Mouse (Mus musculus) heart, embryonic 15.5 days (tissue): ENCODE measurements around the gene Daam1. TPM values are rescaled to one million over a fixed set of nuclear protein-coding genes. Genes with fewer than 3 reads are reported as not detected.

Experiments
- ATAC-seq: fragments of 200-750 bp; cut with Nextera tagmentation; replicated peaks from 2 replicates; pipeline ENCODE4 v1.8.0; 2017; ENCODE audit warnings: low read depth, moderate TSS enrichment; ENCODE audit not compliant: insufficient number of reproducible peaks, insufficient read depth, low FRiP score
- H3K27ac ChIP-seq: fragments of 300-500 bp; sonication (generic); 2 replicates; pipeline ENCODE4 v1.5.1; 2015; ENCODE audit warnings: mild to moderate bottlenecking, inconsistent platforms
- H3K27me3 ChIP-seq: fragments of 300-500 bp; sonication (generic); 2 replicates; pipeline ENCODE4 v1.6.1; 2015; ENCODE audit warnings: inconsistent platforms
- H3K36me3 ChIP-seq: fragments of 300-500 bp; sonication (generic); 2 replicates; pipeline ENCODE4 v1.6.1; 2015; ENCODE audit warnings: mild to moderate bottlenecking, inconsistent platforms
- H3K4me1 ChIP-seq: fragments of 300-500 bp; sonication (generic); replicated peaks from 2 replicates; pipeline ENCODE4 v1.6.1; 2015; ENCODE audit warnings: inconsistent platforms
- H3K4me2 ChIP-seq: fragments of 300-500 bp; sonication (generic); 2 replicates; pipeline ENCODE4 v1.6.1; 2015; ENCODE audit warnings: inconsistent platforms, mild to moderate bottlenecking, moderate library complexity
- H3K4me3 ChIP-seq: fragments of 300-500 bp; sonication (generic); 2 replicates; pipeline ENCODE4 v1.5.1; 2015; ENCODE audit warnings: mild to moderate bottlenecking, inconsistent platforms
- H3K9ac ChIP-seq: fragments of 300-500 bp; sonication (generic); 2 replicates; pipeline ENCODE4 v1.6.1; 2015; ENCODE audit warnings: mild to moderate bottlenecking, inconsistent platforms
- H3K9me3 ChIP-seq: fragments of 300-500 bp; sonication (generic); replicated peaks from 2 replicates; pipeline ENCODE4 v1.6.1; 2016; ENCODE audit warnings: inconsistent platforms
- WGBS: fragments of 180-500 bp; shearing (Covaris S2); methylation state at CpG from one replicate; pipeline ENCODE4 v1.1.7; 2015; ENCODE audit warnings: mixed read lengths; 5-methylcytosine and 5-hydroxymethylcytosine counted together
- polyA plus RNA-seq: library from polyadenylated mRNA; unstranded; fragments of >200 nt; fragmentation: Nextera tagmentation; extraction: Ambion mirVana; gene quantifications from 2 replicates; pipeline ENCODE4 v1.2.1, GENCODE M21; 2015

Daam1 gene
- polyA plus RNA-seq, 1 experiment from 2014 or later: 20.9 TPM

DNA sequence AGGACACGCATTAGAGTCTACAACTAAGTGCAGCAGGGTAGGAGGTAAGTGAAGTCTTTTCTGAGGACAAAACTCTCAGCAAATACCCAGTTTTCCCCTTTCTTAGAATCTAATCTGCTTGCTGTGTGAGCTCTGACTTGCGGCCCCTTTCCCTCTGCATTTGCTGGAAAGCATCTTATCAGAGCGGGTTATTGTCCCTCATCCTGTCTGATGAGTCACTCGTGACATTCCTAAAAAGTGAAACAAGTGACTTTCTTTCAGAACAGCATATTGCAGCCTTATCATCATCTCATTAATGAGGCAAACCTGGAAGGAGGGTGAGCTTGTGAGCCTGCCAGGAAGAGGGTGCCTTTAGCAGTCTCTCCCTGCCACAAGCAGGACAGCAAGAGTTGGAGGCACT is 68.7 kb downstream of the Daam1 start:
- H3K36me3 ChIP-seq: peaks cover 17% of the 10 kb centered on the region; the same call in 1 of the 2 replicates
- H3K4me3 ChIP-seq: no peak overlapping the region
- H3K27me3 ChIP-seq: no peaks in the 10 kb centered on the region
- H3K4me1 ChIP-seq: peaks cover 50% of the 10 kb centered on the region
- H3K9me3 ChIP-seq: no peaks in the 10 kb centered on the region
- no peak overlapping the region for H3K9ac ChIP-seq
- H3K27ac ChIP-seq: peak overlapping the region; percentile 50
- 35% methylated on average over 4 of the region's 4 CpGs for WGBS
- no peak overlapping the region for H3K4me2 ChIP-seq
- ATAC-seq: no peak

DNA sequence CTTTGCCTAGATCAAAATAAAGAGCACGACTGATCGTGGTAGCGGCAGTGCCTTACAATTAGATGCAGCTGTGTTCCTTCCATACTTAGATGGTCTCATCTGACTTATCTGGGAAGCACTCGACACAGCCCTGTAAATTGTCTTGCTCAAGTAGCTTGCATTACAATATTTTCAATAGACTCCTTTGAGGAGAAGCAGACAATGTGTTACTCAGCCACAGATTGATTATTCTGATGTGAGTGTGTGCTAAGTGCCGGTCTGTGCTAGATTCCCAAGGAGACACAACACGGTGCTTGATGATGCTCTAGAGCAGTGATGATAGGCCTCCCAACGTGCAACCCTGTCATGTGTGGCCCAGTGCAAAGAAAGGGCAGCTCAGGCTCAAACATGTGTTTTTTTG is 70.3 kb downstream of the Daam1 start:
- Histone ChIP-seq H3K4me1 (peaks cover 61% of the 10 kb centered on the region), H3K27ac (no peak overlapping the region), H3K4me3 (no peak overlapping the region), H3K27me3 (no peaks in the 10 kb centered on the region), H3K9me3 (no peaks in the 10 kb centered on the region), H3K9ac (no peak overlapping the region), H3K4me2 (no peak overlapping the region), H3K36me3 (peaks cover 14% of the 10 kb centered on the region; the same call in 1 of the 2 replicates)
- 50% methylated on average over 7 of the region's 7 CpGs for WGBS
- no peak for ATAC-seq

DNA sequence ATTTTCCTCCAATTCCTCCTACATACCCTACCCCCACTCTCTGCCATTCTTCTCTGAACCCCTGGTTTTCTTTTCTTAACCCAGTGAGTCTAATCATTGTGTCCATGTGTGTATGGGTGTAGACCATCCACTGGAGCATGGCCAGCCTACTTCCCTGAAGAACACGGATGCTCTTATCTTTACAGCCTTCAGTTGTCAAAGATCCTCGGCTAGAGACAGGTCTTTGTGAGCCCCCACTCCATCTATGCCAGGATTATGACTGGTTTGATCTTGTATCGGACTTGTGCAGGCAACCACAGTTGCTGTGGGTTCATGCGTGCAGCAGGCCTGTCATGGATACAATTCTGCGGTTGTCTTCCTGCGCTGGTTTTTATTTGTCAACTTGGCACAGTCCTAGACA is 71.0 kb downstream of the Daam1 start:
- no peak for ATAC-seq
- Histone ChIP-seq H3K27ac (no peak overlapping the region), H3K9ac (no peak overlapping the region), H3K4me3 (no peak overlapping the region), H3K4me1 (peaks cover 61% of the 10 kb centered on the region), H3K27me3 (no peaks in the 10 kb centered on the region), H3K36me3 (peaks cover 10% of the 10 kb centered on the region; the same call in 1 of the 2 replicates), H3K4me2 (no peak overlapping the region), H3K9me3 (no peaks in the 10 kb centered on the region)
- WGBS: 79% methylated on average over 6 of the region's 6 CpGs

DNA sequence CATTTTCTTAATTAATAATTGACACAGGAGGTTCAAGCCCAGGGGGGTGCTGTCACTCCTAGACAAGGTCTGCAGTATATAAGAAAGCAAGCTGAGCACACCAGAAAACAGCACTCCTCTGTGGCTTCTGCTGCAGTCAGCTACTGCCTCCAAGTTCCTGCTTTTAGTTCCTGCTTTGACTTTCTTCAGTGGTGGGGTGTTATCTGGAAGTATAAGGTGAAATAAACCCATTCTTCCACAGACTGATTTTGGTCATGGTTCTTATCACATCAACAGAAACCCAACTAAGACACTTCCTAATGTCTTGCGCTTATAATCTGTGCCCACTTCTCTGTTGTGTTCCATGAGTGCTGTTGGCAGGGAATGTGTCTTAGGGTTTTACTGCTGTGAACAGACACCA is 71.4 kb downstream of the Daam1 start:
- ATAC-seq: no peak
- 98% methylated on average over 1 of the region's 1 CpGs for WGBS
- H3K4me1 ChIP-seq: peaks cover 61% of the 10 kb centered on the region

DNA sequence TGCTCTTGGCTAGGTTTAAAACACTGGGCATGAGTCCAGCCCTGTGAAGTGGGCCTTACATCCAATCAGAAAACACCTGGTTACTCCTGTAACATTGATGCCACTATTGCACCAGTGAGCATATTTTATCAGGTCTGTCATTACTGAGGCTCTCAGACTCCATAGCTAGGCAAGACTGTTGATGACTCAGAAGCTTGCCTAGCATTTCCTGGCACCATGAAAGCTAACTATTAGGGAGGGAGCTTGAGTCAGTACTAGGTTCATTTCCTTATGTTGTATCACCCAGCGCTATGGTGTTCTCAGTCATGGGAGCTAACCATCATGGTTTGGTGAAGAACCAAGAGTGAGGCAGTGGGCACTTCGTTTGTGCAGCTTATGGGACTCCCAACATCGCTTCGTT is 72.3 kb downstream of the Daam1 start:
- H3K9me3 ChIP-seq: no peaks in the 10 kb centered on the region
- peaks cover 10% of the 10 kb centered on the region; the same call in 1 of the 2 replicates for H3K36me3 ChIP-seq
- WGBS: 95% methylated on average over 4 of the region's 4 CpGs
- no peak overlapping the region for H3K27ac ChIP-seq
- H3K4me3 ChIP-seq: no peak overlapping the region
- H3K4me2 ChIP-seq: no peak overlapping the region
- no peaks in the 10 kb centered on the region for H3K27me3 ChIP-seq
- peaks cover 65% of the 10 kb centered on the region for H3K4me1 ChIP-seq
- no peak overlapping the region for H3K9ac ChIP-seq
- no peak for ATAC-seq

More for the DNA sequence above, 71.4 kb downstream of the Daam1 start:
- Histone ChIP-seq H3K4me3 (no peak overlapping the region), H3K4me2 (no peak overlapping the region), H3K9me3 (no peaks in the 10 kb centered on the region), H3K27ac (no peak overlapping the region), H3K9ac (no peak overlapping the region), H3K36me3 (peaks cover 10% of the 10 kb centered on the region; the same call in 1 of the 2 replicates), H3K27me3 (no peaks in the 10 kb centered on the region)

DNA sequence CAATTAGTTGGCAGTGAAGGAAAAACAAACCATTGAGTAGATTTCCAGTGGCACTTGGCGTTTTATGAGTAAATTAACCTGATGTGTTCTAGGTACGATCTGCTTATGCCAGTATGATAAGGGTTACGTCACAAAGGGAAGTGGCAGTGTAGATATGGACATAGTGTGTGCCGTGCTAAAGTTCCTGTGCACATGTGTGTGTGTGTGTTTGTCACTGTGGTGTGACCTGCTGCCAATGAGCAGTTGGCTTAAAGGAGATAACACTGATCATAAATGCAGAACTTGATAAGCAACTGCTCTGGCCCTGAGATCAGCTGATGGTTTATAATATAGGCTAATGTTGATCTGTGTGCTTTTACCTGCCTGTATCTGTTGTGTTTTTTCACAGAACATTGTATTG is 73.4 kb downstream of the Daam1 start:
- WGBS: 51% methylated on average over 4 of the region's 4 CpGs
- no peaks in the 10 kb centered on the region for H3K9me3 ChIP-seq
- peaks cover 57% of the 10 kb centered on the region for H3K4me1 ChIP-seq
- no peak for ATAC-seq
- H3K27me3 ChIP-seq: no peaks in the 10 kb centered on the region
- H3K4me2 ChIP-seq: no peak overlapping the region
- H3K36me3 ChIP-seq: peaks cover 10% of the 10 kb centered on the region; the same call in 1 of the 2 replicates
- no peak overlapping the region for H3K9ac ChIP-seq
- H3K27ac ChIP-seq: peak overlapping the region; percentile 73
- H3K4me3 ChIP-seq: no peak overlapping the region

DNA sequence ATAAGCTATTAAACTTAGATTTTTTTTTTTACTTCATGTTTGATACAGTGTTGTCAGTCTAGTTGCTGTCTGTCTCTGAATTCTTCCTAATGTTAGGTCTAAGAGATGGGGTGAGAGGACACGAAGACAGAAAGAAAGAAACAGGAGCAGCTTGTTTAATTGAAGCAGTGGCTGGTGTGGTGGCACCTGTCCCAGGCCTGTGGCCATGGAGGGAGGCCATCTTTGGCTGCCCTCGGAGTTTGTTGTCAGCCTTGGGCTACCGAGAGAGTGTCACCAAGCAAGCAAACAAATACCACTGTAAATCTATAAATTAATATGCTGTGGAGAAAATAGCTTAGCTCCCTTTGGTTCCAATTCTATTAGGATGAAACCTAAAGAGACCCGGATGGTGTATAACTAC is 74.0 kb downstream of the Daam1 start:
- no peak overlapping the region for H3K4me2 ChIP-seq
- no peaks in the 10 kb centered on the region for H3K27me3 ChIP-seq
- H3K4me3 ChIP-seq: no peak overlapping the region
- peaks cover 10% of the 10 kb centered on the region; the same call in 1 of the 2 replicates for H3K36me3 ChIP-seq
- H3K9me3 ChIP-seq: no peaks in the 10 kb centered on the region
- H3K4me1 ChIP-seq: peaks cover 54% of the 10 kb centered on the region
- no peak for ATAC-seq
- H3K27ac ChIP-seq: peak overlapping the region; percentile 73
- whole genome bisulfite sequencing: 76% methylated on average over 4 of the region's 4 CpGs
- H3K9ac ChIP-seq: no peak overlapping the region

DNA sequence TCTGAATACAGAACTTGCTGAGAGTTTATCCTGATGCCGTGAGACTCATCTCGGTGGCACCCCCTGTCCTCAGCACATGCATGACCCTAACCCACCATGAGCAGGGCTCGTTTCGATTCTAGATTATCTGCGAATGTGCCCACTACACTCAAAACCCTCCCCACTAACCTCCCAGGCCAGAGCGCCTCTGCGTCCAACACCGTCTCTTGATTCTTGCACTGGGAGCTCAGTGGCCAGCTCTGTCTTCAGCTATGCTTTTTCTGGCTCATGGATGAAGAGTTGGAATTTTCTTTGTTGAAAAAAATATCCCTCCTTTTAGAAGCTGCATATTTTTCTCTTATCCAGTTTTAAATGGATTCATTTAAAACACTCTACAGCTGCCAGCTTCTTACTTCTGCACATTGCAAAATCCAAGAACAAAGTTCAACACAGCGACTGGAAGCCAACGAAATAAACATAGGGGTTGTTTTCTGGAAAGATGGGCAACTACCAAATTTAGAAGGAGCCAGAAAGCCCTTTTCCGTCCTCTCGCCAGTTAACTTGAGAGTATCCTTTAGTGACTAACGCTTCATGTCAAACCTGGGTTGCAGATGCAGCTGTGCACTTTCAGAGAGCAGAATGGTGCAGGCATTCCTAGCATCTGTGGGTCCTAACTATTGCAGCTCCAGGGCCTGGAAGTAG is 74.9 kb downstream of the Daam1 start:
- Histone ChIP-seq H3K9ac (no peak overlapping the region), H3K36me3 (peaks cover 10% of the 10 kb centered on the region; the same call in 1 of the 2 replicates), H3K9me3 (no peaks in the 10 kb centered on the region), H3K27ac (peak overlapping the region; percentile 73), H3K4me2 (no peak overlapping the region), H3K27me3 (no peaks in the 10 kb centered on the region), H3K4me3 (no peak overlapping the region), H3K4me1 (peaks cover 62% of the 10 kb centered on the region)
- WGBS: 65% methylated on average over 13 of the region's 13 CpGs
- ATAC-seq: no peak

DNA sequence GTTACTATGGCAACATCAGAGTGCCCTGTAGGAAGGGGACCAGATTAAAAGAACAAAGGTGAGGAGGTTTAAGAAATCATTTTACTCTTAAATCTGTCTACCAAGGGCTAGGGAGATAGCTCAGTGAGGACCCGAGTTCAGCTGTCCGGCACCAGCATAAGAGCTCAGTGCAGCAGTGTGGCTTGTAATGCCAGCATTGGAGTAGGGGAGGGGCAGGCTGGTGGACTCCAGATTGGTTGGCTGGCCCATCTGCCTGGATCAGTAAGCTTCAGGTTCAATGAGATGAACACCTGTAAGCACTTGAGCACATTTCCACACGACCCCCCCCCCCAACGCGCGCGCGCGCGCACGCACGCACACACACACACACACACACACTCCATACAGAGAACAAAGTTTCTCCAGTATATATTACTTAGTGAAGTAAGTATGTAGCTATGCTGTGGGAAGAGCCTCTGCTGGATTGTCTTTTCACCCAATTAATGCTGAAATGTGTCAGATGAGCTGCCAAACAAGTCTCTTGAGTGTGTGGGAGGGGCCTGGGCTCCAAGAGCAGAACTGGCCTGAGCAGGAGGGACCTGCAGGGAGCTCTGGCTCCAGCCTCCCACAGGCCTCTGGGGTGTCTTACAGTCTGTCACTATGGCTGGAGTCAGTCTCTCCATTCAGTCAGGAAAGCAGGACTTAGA is 75.8 kb downstream of the Daam1 start:
- Histone ChIP-seq H3K9ac (0 out of 2 replicates have a peak overlapping the region, but pooled peaks have one; percentile 3), H3K4me3 (no peak overlapping the region), H3K9me3 (no peaks in the 10 kb centered on the region), H3K4me2 (no peak overlapping the region), H3K27ac (peak overlapping the region; percentile 73), H3K4me1 (peaks cover 60% of the 10 kb centered on the region), H3K36me3 (peaks cover 10% of the 10 kb centered on the region; the same call in 1 of the 2 replicates), H3K27me3 (no peaks in the 10 kb centered on the region)
- peak; percentile 76 for ATAC-seq
- 78% methylated on average over 12 of the region's 12 CpGs for WGBS

DNA sequence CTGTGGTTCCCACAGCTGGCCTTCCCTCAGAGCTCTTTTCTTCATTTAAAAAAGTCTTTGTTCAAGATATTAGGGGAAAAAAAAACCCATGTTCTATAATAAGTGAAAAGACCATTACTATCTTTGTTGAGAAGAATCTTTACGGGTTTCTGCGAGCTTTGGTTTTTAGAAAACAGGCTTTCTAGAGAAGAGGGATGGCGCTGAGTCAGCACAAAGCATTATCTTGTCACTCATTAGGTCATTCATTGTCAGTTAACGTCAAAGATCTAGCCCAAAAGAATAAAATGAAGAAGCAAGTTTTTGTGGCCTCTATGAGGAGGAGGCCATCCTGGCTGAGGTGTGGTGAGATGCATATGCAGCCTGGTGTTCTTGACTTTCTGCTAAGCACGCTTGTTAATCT is 78.1 kb downstream of the Daam1 start:
- WGBS: 87% methylated on average over 5 of the region's 5 CpGs
- no peak for ATAC-seq

DNA sequence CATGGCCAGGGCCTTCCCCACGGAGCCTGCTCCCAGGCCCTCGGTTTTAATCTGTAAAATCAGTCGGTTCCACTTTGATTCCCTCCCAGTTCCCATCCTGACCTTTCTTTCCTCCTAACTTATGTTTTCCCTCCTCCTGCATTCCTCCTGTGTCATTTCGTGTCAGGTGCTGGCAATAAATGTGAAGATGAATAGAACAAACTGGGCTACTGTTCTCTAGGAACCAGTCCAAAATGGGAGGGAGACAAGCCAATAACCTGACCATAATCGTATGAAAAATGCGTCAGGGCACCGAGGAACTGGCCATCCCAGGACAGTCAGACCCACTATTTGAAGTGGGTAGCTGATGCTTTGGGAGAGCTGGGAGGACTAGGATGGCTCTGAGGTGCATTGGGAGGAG is 79.4 kb downstream of the Daam1 start:
- Histone ChIP-seq H3K4me3 (no peak overlapping the region), H3K27me3 (no peaks in the 10 kb centered on the region), H3K36me3 (no peaks in the 10 kb centered on the region), H3K9me3 (no peaks in the 10 kb centered on the region), H3K9ac (no peak overlapping the region), H3K4me2 (no peak overlapping the region), H3K4me1 (peaks cover 58% of the 10 kb centered on the region), H3K27ac (no peak overlapping the region)
- 53% methylated on average over 7 of the region's 7 CpGs for WGBS
- ATAC-seq: no peak

More for the DNA sequence above, 78.1 kb downstream of the Daam1 start:
- Histone ChIP-seq H3K9me3 (no peaks in the 10 kb centered on the region), H3K36me3 (no peaks in the 10 kb centered on the region), H3K4me3 (no peak overlapping the region), H3K9ac (no peak overlapping the region), H3K4me1 (peaks cover 64% of the 10 kb centered on the region), H3K4me2 (no peak overlapping the region), H3K27me3 (no peaks in the 10 kb centered on the region), H3K27ac (no peak overlapping the region)
